Mouse (Mus musculus) ZHBTc4 (cell line): ENCODE data around the gene Sphk2.
A peak's percentile ranks its signal among the peaks of the same experiment; 100 is the strongest.

Experiments
- DNase-seq: peaks from one replicate; pipeline ENCODE4 v3.0.0-alpha.2; 2011; ENCODE audit warnings: low read depth, low spot score

Sphk2 gene

DNA sequence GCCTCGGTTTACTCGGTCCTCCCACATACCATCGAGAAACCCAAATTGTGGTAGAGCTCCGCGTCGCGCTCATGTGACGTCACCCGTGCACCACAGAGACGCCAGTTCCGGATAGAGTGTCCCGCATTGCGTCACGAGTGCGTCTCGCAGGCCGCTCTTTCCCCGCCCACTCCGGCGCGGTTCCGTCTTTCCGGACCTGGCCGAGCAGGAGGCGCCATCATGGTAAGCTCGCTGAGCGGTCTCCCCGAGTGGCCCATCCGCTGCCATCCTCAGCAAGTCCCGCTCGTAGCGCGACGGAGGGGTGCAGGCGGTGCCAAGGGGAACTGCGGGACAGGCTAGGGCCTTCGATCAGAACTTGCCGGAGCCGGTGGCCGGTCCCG is at the start of gene Sphk2:
Gene Sphk2 (minus strand): TSS at position 85 of the 380 bp plus-strand sequence.
- peak; percentile 99 for DNase-seq

DNA sequence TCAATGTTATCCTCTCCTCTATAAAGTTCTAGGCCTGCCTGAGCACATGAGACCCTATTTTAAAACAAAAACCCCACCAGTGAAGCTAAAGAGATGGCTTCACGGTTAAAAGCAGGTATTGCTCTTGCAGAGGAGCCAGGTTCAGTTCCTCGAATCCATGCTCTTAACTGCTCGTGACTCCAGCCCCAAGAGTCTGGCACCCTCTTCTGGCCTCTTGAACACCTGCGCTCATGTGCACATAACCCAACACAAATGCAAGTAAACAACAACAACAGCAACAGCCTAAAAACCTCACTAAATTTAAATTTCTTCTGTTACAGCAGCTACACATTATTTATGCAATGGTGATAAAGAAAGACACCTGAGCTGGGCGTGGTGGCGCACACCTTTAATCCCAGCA is 49.7 kb upstream of the Sphk2 start:
- DNase-seq: peak; percentile 60

DNA sequence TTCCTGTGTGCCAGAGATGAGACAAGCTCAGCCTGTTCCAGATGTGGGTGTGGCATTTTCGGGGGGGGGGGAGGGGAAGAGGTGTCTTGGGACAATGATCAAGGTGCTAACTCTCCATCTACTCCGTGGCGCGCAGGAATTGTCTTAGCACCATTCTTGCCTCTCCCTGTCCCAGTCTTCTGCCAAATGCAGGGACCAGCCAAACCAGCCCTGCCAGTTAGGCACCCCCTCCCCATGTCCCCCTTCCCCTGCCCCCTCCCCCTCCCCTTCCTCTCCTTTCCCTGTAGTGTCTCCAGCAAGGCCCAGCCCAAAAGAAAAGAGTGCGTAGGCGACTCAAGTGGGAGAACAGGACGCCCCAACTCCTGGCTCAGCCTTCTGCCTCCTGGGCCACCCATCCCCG is 49.0 kb upstream of the Sphk2 start:
- DNase-seq: no peak

DNA sequence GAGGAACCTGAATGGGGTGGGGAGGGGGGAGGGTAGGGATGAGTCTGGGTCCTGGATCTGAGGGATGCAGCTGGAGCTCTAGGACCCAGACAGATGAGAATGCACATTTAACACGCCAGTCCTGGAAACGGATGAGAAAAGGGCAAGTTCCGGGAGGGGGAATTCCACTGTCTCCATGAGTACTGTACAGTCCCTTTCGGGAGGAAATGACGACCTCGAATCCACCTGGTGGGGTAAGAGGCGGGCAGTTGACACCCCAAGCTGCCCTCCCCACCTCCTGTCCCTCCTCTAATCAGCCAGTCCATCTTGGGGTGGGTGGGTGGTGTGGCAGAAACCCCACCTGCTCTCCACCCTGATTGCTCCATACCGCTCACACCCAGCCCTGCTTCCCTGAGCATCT is 48.2 kb upstream of the Sphk2 start:
- DNase-seq: no peak

DNA sequence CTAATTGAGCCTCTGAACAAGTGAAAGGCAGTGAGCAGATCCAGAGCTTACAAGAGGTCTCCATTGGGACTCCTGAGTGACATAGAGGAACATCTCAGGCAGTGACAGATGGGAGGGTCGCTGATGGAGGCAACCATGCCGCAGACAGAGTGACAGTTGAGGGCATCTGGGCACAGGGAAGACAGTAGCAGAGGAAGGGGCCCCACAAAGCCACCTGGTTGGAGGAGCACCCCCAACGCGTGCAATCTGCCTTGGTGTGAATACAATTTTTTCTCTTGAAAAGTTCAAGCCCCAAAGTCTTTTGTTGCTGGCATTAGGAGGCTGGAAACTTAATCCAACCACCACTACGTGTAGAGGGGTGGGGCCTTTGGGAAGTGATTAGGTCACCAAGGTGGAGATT is 42.3 kb upstream of the Sphk2 start:
- no peak for DNase-seq

DNA sequence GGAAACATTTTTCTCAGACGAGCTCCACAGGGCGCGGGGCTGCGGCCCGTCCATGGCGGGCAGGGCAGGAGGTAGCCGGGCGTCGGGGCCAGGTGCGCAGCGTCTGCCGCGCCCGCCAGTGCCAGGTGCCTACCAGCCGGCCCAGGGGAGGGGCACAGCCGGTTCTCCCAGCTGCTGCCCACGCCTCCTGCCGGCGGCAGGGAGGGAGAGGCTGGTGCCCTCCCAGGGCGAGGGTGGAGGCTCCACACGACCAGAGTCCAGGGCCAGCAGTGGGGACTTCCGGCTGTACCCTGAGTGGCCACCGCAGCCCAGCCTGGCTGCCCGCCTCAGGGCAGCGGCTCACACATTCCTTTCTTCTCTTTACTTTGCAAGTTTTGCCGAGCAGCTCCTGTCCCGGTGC is 41.6 kb upstream of the Sphk2 start:
- no peak for DNase-seq

DNA sequence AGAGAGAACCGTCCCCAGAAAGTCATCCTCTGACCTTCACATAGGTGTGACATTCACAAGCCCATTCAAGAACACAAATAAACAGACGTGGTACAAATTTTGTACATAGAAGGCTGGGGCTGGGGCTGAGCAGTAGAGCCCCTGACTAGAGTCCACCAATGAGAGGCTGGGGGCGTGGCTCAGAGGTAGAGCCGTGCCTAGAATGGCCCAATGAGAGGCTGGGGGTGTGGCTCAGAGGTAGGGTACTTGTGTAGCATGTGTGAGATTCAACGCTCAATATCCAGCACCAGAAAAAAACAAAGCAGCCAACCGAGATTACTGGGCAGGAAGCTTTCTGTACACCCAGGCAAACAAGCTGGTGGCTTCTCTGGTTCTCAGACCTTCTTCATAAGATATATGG is 37.9 kb upstream of the Sphk2 start:
- DNase-seq: peak; percentile 78

DNA sequence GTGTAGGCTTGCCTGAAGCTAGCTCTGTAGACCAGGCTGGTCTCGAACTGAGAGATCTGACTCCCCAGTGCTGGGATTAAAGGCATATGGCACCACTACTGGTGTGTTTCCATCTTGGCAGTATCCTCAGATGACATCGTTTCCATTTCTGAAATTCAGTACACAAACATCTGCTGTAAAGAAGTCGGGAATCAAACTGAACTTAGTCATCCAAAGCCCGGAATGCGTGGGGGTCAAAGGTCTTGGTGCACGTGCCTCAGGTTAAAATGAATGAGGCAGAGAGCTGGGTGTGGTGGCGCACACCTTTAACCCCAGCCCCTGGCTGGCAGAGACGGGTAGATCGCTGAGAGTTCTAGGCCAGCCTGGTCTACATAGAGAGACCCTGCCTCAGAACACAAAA is 32.4 kb upstream of the Sphk2 start:
- no peak for DNase-seq

DNA sequence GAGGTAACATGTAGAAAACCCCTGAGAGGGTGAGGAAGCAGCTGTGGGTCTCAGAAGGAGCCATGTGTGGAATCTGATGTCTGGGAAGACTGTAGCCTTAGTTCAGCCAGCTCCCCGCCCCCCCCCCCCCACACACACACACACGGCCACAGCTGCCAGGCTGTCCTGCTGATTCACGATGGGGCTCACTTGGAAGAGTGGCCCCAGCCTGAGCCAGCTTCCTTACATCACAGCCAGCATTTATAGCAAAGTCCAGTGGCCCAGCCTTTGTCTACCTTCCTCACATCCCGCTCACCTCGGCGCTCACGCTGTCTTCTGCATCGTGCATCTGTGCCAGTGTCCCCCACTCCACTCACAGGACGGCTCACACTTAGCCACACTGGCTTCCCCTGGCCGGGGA is 31.6 kb upstream of the Sphk2 start:
- no peak for DNase-seq

DNA sequence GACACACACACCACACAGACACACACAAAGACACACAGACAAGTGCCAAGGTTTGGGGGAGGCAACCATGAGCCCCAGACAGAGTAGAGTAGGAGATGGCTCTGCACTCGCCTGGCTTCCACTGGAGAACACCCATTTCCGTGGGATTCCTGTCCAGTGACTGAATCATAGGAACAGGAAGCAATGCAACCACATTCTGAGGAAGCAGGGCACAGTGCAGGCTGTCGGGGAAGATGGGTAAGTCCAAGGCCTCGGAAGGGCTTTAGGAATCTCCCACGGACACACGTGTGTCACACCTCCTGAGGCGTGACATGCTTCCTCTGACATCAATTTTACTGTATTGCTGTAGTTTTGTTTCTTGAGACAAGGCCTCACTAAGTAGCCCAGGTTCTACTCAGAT is 30.3 kb upstream of the Sphk2 start:
- DNase-seq: no peak

DNA sequence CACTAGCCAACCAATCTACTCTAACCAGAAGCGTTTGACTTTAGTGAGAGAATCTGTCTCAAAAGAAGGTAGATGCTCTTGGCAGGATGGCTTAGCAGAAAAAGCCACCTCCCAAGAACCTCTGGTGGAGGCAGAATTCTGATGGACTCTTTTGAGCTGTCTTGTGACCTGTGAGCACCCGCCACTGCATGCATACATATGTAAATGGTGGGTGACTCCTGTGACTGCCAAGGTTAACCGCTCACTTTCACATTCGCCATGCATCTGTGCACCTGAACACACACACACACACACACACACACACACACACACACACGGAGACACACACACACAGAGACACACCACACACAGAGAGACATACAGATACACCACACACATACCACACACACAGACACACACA is 29.6 kb upstream of the Sphk2 start:
- peak; percentile 81 for DNase-seq

DNA sequence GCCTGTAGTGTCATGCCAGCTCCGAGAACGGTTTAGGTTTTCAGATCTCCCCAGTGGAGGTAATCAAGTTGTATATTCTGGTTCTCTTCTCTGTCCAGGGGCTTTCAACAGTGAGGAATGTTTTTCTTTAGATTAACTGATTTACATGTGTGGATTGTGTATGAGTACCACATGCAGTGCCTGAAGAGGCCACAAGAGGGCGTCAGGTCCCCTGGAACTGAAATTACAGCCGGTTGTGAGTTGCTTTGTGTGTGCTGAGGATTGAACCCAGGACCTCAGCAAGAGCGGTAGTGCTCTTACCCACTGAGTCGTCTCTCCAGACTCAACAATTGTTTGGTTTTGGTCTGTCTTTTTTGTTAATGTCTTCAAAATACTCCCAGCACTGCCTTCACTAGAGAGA is 28.7 kb upstream of the Sphk2 start:
- peak; percentile 67 for DNase-seq

DNA sequence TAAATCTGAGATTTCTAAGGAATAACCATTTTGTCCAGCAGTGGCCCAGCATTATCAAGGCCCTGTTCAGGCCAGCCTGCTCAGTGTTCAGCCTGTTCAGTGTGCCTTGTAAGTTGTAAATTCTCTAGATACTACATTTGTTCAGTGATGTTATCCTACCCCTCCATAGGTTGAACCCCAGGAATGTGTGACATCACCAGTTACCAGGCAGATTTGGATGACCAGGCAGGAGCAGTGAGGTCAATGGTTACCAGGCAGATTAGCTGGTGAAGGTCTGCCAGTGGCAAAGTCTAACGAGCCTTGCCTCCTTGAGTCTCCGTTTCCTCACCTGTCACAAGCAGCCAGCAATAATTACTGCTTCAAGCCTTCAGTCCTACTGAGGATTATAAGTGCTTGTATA is 26.6 kb upstream of the Sphk2 start:
- DNase-seq: peak; percentile 76

DNA sequence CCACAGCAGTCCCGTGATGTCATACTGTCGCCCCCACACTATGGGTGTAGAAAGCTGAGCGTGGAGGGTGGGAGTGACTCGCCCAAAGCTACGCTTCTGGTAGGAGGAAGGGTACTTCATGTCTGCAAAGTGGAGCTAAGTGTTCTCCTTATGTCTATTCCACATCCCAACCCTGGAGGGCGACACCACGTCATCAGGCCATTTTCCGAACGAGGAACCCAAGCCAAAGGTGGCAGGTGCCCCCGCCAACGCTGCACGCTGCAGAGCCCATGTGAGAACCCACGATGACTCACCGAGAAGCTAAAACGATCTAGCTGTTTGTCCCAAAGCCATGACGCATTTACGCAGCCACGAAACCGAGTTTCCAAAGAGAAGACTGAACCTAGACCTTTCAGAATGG is 24.5 kb upstream of the Sphk2 start:
- peak; percentile 63 for DNase-seq

DNA sequence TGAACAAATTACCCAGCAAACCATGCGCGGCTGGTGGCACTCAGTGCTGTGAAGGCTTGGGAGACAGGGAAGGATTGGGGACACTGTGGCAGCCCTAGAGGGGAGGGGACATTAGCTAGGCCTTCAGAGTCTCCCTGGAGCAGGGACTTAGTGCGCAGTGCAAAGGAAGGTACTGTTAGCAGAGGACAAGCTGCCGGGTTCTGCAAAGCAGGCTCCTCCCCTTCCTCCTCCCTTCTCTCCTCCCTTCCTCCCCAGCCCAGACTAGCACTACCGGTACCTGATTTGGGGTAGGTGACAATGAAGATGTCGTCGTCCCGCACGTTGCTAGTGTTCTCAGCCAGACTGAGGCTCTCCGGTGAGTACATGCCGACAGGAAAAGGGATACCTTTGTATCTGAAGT is 24.0 kb upstream of the Sphk2 start:
- DNase-seq: no peak

DNA sequence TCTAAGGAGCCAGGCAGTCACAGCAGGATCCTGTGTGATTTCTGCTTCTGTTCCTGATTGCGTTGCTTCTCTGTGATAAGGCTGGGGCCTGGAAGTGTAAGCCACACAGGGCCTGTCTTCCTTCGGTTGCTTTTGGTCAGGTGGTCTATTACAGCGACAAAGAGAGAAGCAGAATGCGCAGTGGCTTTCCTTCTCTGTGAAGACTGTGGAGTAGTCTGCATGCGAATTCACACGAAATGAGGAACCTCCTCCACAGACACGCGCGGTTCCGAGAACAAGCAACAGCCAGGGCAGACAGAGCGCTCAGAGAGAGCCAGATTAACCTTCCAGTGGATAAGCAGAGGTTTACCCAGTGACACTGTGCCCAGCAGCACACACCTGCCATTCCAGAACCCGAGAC is 23.5 kb upstream of the Sphk2 start:
- no peak for DNase-seq

DNA sequence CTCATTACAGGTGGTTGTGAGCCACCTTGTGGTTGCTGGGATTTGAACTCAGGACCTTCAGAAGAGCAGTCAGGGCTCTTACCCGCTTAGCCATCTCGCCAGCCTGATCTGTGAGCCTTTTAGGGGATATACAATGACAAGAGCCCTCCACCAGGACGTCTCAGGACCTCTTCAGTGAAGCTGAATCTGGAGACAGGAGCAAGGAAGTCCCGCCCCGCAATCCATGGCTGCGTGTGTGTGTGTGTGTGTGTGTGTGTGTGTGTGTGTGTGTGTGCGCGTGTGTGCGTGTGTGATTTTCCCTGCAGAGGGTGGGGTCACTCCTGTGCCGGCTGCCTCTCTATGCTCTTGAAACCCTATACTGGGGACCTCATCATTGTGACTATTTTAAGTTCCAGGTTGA is 22.0 kb upstream of the Sphk2 start:
- DNase-seq: peak; percentile 53

DNA sequence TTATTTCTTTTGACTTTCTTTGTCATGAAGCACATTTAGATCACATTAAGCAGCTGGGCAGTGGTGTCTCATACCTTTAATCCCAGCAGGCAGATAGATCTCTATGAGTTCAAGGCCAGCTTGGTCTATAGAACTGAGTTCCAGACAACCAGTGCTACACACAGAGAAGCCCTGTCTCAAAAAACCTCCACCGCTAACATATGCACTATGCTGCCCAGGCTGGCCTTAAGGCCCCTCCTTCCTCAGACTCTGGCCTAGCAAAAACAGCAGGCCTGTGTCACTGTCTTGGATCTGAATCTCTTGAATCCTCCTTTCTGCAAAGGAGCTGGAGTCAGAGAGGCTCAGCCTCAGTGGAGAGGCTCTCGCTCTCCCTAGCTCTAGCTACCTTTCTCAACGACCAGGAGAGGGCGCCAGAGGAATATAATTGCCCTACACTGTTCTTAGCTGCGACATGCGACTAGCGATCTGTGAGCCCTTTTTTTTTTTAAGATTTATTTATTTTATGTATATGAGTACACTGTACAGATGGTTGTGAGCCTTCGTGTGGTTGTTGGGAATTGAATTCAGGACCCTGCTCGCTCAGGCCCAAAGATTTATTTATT is 21.5 kb upstream of the Sphk2 start:
- peak; percentile 71 for DNase-seq

DNA sequence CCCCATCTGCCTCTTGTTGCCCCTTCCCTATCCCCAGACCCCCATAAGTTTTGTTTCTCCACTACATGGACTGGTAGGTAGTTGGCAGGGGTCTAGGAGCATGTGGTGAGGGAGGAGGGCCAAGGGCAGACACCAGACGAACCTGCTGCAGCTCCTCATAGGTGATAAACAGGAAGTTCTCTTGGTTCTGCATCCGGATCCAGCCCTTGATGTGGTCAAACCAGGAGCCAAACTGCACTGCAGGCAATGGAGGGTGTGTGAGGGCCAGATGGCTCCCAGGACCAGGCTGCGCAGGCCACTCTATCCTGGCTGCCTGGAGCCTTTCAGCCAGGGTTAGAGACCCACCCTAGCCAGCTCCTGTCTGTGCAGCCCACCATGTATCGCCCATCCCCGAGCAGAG is 15.7 kb upstream of the Sphk2 start:
- DNase-seq: no peak

DNA sequence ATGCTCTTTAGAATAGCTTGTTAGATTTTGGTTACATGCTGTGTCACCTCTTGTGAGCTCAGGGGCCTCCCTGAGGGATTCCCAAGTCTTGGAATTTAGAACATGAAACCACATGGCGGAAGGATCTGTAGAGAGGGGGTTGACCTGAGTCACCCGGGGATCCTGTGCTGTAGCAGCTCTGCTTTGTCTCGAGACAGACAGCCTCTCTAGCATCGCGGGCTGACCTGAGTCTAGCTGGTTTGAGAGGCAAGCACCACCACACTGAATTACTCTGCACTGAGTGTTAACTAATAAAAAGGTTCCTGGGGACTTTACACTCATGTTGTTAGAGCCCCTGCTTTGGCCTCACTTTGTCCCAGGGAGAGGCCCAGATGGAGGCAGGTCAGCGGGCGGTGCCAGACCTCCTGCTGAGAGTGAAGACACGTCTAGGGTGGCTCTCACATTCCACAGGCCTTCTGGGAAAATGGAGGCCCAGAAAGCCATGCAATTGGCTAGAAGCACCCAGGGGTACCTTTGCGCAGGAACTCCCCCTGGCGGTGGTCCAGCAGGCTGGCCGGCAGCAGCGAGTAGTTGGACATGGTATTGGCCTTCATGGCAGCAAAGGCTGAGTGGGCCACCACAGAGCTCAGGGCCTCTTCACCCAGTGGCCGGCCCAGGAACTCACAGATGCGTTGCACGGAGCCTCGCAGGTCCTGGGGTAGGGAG is 13.1 kb upstream of the Sphk2 start:
- peak; percentile 94 for DNase-seq

DNA sequence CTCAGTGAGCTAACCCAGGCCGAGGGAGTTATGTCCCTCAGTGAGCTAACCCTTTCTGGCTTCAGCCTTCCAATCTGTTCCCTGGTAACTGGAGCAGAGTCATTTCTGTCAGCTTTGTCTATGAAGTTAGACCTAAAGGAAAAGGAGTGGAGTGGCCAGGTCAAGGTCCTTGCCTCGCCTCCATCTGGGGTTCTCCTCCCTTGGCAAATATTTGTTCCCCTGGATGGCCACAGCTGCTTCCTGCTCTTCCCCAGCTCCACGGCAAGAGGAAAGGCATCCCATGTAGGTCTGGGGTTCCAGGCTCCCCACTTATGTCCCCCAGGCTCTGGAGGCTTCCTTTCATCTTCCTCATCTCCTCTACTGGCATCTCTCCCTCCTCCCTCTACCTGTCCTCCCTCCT is 9.8 kb upstream of the Sphk2 start:
- DNase-seq: no peak

DNA sequence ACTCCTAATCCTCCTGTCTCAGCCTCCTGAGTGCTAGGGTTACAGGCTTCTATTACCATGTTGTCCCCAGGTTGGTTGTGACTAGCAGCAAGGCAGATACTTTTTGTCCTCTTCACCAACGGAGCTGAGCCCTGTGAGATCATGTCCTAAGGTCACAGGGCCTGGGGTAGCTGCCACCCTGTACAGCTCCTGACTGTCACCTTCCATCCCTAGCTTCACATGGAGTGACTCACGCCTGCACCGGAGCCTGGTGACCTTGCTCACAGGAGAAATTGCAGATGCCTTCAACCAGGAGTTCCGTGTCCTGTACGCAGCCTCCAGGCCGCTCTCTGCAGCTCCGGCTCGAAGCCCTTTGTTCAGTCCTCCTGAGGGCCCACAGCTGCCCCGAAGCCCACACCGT is 8.6 kb upstream of the Sphk2 start:
- no peak for DNase-seq

DNA sequence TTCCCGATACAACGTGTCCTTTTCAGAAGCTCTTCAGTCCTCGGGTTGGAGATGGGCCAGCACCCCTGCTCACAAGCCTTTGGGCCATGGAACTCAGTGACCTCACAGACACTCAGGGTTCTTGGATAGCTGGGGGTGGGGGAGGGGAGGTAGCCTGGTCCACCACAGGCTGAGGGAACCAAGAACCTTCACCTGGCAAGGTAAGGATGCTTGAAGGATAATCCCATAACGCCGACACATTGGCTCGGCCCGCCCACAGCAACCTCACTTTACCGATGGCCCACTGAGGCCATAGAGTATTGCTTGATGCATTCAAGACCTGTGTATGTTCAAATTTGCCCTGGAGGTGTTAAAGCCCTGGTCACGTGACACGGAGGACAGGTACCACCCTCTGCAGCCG is 7.9 kb upstream of the Sphk2 start, which contains the start of gene Spaca4:
Gene Spaca4 (minus strand): TSS at position 101 of the 400 bp plus-strand sequence.
- DNase-seq: peak; percentile 34

DNA sequence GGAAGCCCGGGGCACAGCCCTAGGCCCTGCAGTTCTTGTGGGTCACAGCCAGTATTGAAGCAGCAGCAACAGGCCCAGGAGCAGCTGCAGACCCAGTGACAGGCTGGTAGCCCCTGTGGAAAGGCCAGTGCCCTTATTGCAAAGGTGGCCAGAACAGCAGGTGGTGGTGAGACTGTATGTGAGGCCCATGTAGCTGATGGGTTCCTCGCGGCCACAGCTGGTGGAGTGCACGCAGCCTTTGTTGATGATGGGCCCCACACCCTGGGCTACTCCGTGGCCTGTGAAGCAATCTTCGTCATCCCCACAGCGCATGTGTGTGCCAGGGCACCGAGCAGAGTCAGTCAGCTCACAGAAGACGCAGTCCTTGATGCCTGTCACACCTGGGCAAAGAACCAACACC is 7.3 kb upstream of the Sphk2 start:
- peak; percentile 26 for DNase-seq
